Mouse (Mus musculus) testis, postnatal 10 days (tissue): ENCODE results near the gene Gm6812.
"Not testable (repeated sequence)": the region's sequence is repeated elsewhere in the genome, so short reads cannot be mapped to it uniquely, and the experiment has no call there.

Experiments used
- DNase-seq: peaks from one replicate; pipeline ENCODE4 v3.0.0; 2021; ENCODE audit warnings: low spot score

The Gm6812 gene

DNA sequence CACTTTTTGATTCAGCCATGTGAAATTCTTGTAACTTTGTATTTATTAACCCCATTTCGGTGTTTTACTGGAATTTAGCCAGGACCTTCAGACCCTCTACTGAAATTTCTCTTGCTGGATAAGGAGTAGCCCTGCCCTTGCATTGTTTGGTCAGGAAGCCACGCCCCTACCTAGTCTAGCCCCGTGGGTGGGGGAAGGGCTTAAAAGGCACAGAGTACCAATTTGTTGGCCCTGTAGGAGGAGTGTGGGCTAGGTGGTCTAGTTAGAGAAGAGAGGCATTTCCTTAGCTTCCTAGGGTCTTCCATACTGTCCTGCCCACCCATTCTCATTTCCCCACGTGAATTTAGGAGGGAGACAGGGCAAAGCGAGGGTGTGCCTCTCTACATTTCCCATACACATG, at the start of gene Gm6812:
Gm6812 (minus strand) TSS at position 101 of the 400 bp plus-strand sequence.
- not testable (repeated sequence) for DNase-seq

DNA sequence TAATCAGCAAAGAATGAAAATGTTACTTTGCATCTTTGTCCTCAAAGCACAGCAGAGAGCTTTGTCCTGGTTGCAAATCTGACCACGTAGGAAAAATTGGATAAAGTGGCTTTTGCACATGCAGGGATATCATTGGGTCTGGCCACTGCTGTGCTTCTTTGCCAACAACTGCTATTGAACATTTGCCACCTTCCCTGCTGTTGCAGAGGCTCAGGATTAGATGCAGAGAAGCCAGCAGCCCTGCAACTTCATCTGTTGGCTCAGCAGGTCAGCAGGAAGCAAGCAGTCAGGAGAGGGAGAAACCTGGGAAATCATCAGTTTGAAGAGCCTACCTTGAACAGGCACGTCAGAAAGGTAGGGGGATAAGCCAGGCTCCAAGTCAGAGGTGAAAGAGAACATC, 27.7 kb downstream of the Gm6812 start:
- no peak for DNase-seq
